Mouse (Mus musculus) CH12.LX (cell line): Measurements from ENCODE around the gene Cds2. TPM values are rescaled to one million over a fixed set of nuclear protein-coding genes. Genes with fewer than 3 reads are reported as not detected.

Source experiments
- DNase-seq: peaks from one replicate; pipeline ENCODE4 v3.0.0-alpha.2; 2013; ENCODE audit errors: extremely low read depth
- H3K27ac ChIP-seq: 2 replicates; pipeline ENCODE4 v1.5.1; 2012; ENCODE audit warnings: low read depth, mild to moderate bottlenecking, control low read depth, moderate library complexity; ENCODE audit not compliant: insufficient read depth
- H3K27me3 ChIP-seq: replicated peaks from 2 replicates; pipeline ENCODE3; 2012; ENCODE audit warnings: inconsistent platforms
- H3K36me3 ChIP-seq, 2 experiments: replicated peaks in 1 of 2; 2 replicates each; pipeline versions ENCODE3 to v1.6.1; 2012; ENCODE audit warnings: inconsistent platforms in 1 of 2, low read length in 1 of 2, mild to moderate bottlenecking in 1 of 2, mixed read lengths in 1 of 2, moderate library complexity in 1 of 2; ENCODE audit not compliant: control insufficient read depth in 1 of 2, insufficient read depth in 1 of 2
- H3K4me1 ChIP-seq, 2 experiments: 2 replicates each; pipeline ENCODE4 v1.6.1; 2012; ENCODE audit warnings: inconsistent platforms in 1 of 2, moderate library complexity in 1 of 2; ENCODE audit not compliant: insufficient read depth in 2 of 2, control insufficient read depth in 1 of 2
- H3K4me2 ChIP-seq: 2 replicates; pipeline ENCODE4 v1.6.1; 2012; ENCODE audit warnings: low read depth, mild to moderate bottlenecking, control low read depth; ENCODE audit not compliant: poor library complexity, insufficient read depth, severe bottlenecking
- H3K4me3 ChIP-seq, 3 experiments: fragments of 150-350 bp in 1 of 3; sonication (generic) in 1 of 3; replicated peaks in 1 of 3; 2 replicates each; pipeline versions ENCODE3 to v1.5.1; 2011 to 2012; ENCODE audit warnings: low read depth in 2 of 3, low read length in 2 of 3, mild to moderate bottlenecking in 2 of 3, moderate library complexity in 2 of 3, control low read depth in 1 of 3, improper control_type of control experiment in 1 of 3, inconsistent platforms in 1 of 3, mixed read lengths in 1 of 3; ENCODE audit not compliant: poor library complexity in 1 of 3
- H3K79me2 ChIP-seq: replicated peaks from 2 replicates; pipeline ENCODE4 v1.6.1; 2012; ENCODE audit warnings: mild to moderate bottlenecking, moderate library complexity; ENCODE audit not compliant: control insufficient read depth, poor library complexity, insufficient read depth, severe bottlenecking; ENCODE audit errors: extremely low read depth
- H3K9ac ChIP-seq: 2 replicates; pipeline ENCODE4 v1.6.1; 2012; ENCODE audit warnings: low read depth, mild to moderate bottlenecking, control low read depth, moderate library complexity; ENCODE audit not compliant: insufficient read depth
- H3K9me3 ChIP-seq: replicated peaks from 2 replicates; pipeline ENCODE3; 2012; ENCODE audit warnings: low read length, inconsistent platforms, mixed read lengths
- BHLHE40 ChIP-seq: IDR thresholded peaks from 2 replicates; pipeline ENCODE4 v1.6.1; 2011; ENCODE audit warnings: mild to moderate bottlenecking, low read depth, low read length, improper control_type of control experiment
- CHD1 ChIP-seq: IDR thresholded peaks from 2 replicates; pipeline ENCODE4 v1.6.1; 2012; ENCODE audit warnings: low read depth, low read length, improper control_type of control experiment, inconsistent platforms
- E2F4 ChIP-seq: IDR thresholded peaks from 2 replicates; pipeline ENCODE4 v1.6.1; 2011; ENCODE audit warnings: low read depth, low read length, improper control_type of control experiment; ENCODE audit not compliant: insufficient replicate concordance
- ELF1 ChIP-seq: IDR thresholded peaks from 2 replicates; pipeline ENCODE4 v1.6.1; 2014; ENCODE audit warnings: low read depth, mild to moderate bottlenecking, inconsistent platforms, low read length, improper control_type of control experiment
- HCFC1 ChIP-seq: IDR thresholded peaks from 2 replicates; pipeline ENCODE4 v1.6.1; 2012; ENCODE audit warnings: low read depth, mild to moderate bottlenecking, inconsistent platforms, low read length, improper control_type of control experiment
- JUND ChIP-seq: conservative IDR thresholded peaks from 2 replicates; pipeline ENCODE4 v1.6.1; 2011; ENCODE audit warnings: low read depth, low read length, improper control_type of control experiment
- MEF2A ChIP-seq: IDR thresholded peaks from 2 replicates; pipeline ENCODE4 v1.6.1; 2014; ENCODE audit warnings: low read depth, mild to moderate bottlenecking, inconsistent platforms, low read length, improper control_type of control experiment, borderline replicate concordance
- MYC ChIP-seq: IDR thresholded peaks from 2 replicates; pipeline ENCODE4 v1.6.1; 2011; ENCODE audit warnings: low read depth, mild to moderate bottlenecking, improper control_type of control experiment, low read length
- NELFE ChIP-seq: IDR thresholded peaks from 2 replicates; pipeline ENCODE4 v1.6.1; 2011; ENCODE audit warnings: low read depth, low read length, improper control_type of control experiment
- POLR2AphosphoS2 ChIP-seq: IDR thresholded peaks from 2 replicates; pipeline ENCODE4 v1.6.1; 2011; ENCODE audit warnings: low read depth, low read length, improper control_type of control experiment
- RAD21 ChIP-seq: IDR thresholded peaks from 2 replicates; pipeline ENCODE4 v1.6.1; 2011; ENCODE audit warnings: low read depth, mild to moderate bottlenecking, low read length, improper control_type of control experiment, moderate library complexity
- TBP ChIP-seq: conservative IDR thresholded peaks from 2 replicates; pipeline ENCODE4 v1.6.1; 2011; ENCODE audit warnings: low read depth, low read length, improper control_type of control experiment
- TCF12 ChIP-seq: IDR thresholded peaks from 2 replicates; pipeline ENCODE4 v1.6.1; 2014; ENCODE audit warnings: low read depth, mild to moderate bottlenecking, inconsistent platforms, low read length, improper control_type of control experiment
- UBTF ChIP-seq: IDR thresholded peaks from 2 replicates; pipeline ENCODE4 v1.6.1; 2012; ENCODE audit warnings: low read depth, mild to moderate bottlenecking, inconsistent platforms, low read length, improper control_type of control experiment, moderate library complexity
- USF1 ChIP-seq: IDR thresholded peaks from 2 replicates; pipeline ENCODE4 v1.6.1; 2014; ENCODE audit warnings: low read depth, mild to moderate bottlenecking, inconsistent platforms, low read length, improper control_type of control experiment
- ZC3H11A ChIP-seq: IDR thresholded peaks from 2 replicates; pipeline ENCODE4 v1.6.1; 2012; ENCODE audit warnings: low read depth, mild to moderate bottlenecking, inconsistent platforms, low read length, improper control_type of control experiment
- ZKSCAN1 ChIP-seq: IDR thresholded peaks from 2 replicates; pipeline ENCODE4 v1.6.1; 2012; ENCODE audit warnings: low read depth, inconsistent platforms, low read length, improper control_type of control experiment, borderline replicate concordance
- ZNF384 ChIP-seq: IDR thresholded peaks from 2 replicates; pipeline ENCODE4 v1.6.1; 2012; ENCODE audit warnings: low read depth, low read length, improper control_type of control experiment, inconsistent platforms
- dilution Hi-C: fragments of 300-500 bp; cut with MboI; formaldehyde crosslinking; loops from 2 replicates; pipeline ENCODE4 v1.14.3; 2020; ENCODE audit warnings: low sequenced_read_pairs; ENCODE audit not compliant: extremely low pct_unique_long_range_greater_than_20kb, extremely low pct_ligation_motif_present
- in situ Hi-C: fragments of 300-500 bp; cut with MboI; formaldehyde crosslinking; loops from 3 replicates; pipeline ENCODE4 v1.14.3; 2019; ENCODE audit warnings: low sequenced_read_pairs, low pct_ligation_motif_present, low pct_unique_long_range_greater_than_20kb, mixed read lengths
- polyA plus RNA-seq: library from polyadenylated mRNA; unstranded; fragments of >175 nt; gene quantifications from 2 replicates; pipeline ENCODE4 v1.2.1, GENCODE M21; 2012; ENCODE audit warnings: low read depth; ENCODE audit not compliant: insufficient read length
- total RNA-seq, 2 experiments: library from RNA; depleted of rRNA; stranded (reverse); fragments of 300-350 nt in 1 of 2; fragments of >200 nt in 1 of 2; gene quantifications; 2 replicates each; pipeline ENCODE4 v1.2.3; 2012 to 2014

Gene Cds2
- total and polyA plus RNA-seq, 3 experiments, result 20.3 to 38.9 (median 21.2) TPM

DNA sequence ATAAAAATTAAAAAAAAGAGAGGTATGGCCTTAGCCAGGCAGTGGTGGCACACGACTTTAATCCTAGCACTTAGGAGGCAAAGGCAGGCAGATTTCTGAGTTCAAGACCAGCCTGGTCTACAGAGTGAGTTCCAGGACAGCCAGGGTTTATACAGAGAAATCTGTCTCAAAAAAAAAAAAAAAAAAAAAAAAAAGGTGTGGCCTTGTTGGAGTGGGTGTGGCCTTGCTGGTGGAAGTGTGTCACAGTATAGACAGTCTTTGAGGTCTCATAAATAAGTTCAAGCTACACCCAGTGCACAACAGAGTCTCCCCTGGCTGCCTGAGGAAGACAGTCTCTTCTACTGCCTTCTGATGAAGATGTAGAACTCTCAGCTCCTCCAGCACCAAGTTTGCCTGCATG lies 54.2 kb downstream of the Cds2 start:
- H3K4me1 ChIP-seq, result peaks cover 0 to 12% of the 10 kb centered on the region in 2 experiments; a peak in 2 of 4 replicates
- H3K79me2 ChIP-seq, result no peaks in the 10 kb centered on the region
- DNase-seq, result no peak
- in situ Hi-C loops, result loop anchor here (25.0 kb wide), 2 partner anchors 395 to 595 kb away; no protein-coding TSS in a partner anchor
- no peak overlapping the region for H3K27ac ChIP-seq
- dilution Hi-C loops, result no loop called here
- H3K4me2 ChIP-seq, result no peak overlapping the region
- H3K4me3 ChIP-seq, result no peak overlapping the region
- TF ChIP-seq UBTF (no peak), CHD1 (no peak), ZNF384 (peak; percentile 60; the same call in 1 of the 2 replicates), TBP (no peak)
- TF ChIP-seq, all 38 proteins: peak for 1
- Histone ChIP-seq H3K9ac (no peak overlapping the region), H3K27me3 (no peaks in the 10 kb centered on the region), H3K9me3 (peaks cover 2% of the 10 kb centered on the region), H3K36me3 (peaks cover 0 to 2% of the 10 kb centered on the region in 2 experiments)

DNA sequence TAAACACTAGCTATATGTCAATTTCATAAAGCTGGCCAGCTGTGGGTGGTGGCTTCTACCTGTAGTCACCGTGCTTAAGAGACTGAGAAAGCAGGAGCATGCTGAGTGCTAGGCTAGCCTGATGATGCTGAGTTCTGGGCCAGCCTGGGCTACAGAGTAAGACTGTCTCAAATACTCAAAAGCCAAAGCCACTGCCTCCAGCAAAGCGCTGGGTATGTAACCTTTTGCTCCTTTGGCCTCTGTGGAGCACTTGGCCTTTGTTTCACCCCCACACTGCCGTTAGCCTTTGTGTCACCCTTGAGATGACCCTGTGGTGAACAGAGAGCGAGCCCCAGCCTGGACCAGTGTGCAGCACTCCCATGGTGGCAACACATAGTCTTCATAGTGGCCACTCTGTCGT lies 57.6 kb downstream of the Cds2 start:
- Histone ChIP-seq H3K9me3 (no peaks in the 10 kb centered on the region), H3K9ac (no peak overlapping the region), H3K4me1 (peaks cover 0 to 11% of the 10 kb centered on the region in 2 experiments; a peak in 2 of 4 replicates), H3K36me3 (no peaks in the 10 kb centered on the region), H3K4me2 (no peak overlapping the region), H3K79me2 (no peaks in the 10 kb centered on the region), H3K27me3 (no peaks in the 10 kb centered on the region), H3K27ac (no peak overlapping the region), H3K4me3 (no peak overlapping the region)
- dilution Hi-C loops (no loop called here), in situ Hi-C loops (loop anchor here (5.0 to 25.0 kb wide), 3 partner anchors 167 to 592 kb away; no protein-coding TSS in a partner anchor)
- DNase-seq, result no peak
- TF ChIP-seq ZC3H11A (no peak), BHLHE40 (no peak), MEF2A (no peak), ZKSCAN1 (no peak), POLR2AphosphoS2 (no peak), HCFC1 (no peak), JUND (no peak), ELF1 (no peak), USF1 (no peak), NELFE (no peak), ZNF384 (no peak), TCF12 (no peak), MYC (no peak), CHD1 (no peak), TBP (no peak), E2F4 (no peak), RAD21 (no peak)
